Mouse (Mus musculus) kidney, adult 2 months (tissue): ENCODE measurements around the gene Arhgef26. TPM values are rescaled to one million over a fixed set of nuclear protein-coding genes. Genes with fewer than 3 reads are reported as not detected.

Experiments used
- DNase-seq: peaks from one replicate; pipeline ENCODE4 v3.0.0; 2021
- H3K27ac ChIP-seq: fragments of 200-500 bp; 2 replicates; pipeline ENCODE4 v1.5.1; 2012; ENCODE audit warnings: low read depth, low read length, control low read depth, inconsistent platforms; ENCODE audit not compliant: insufficient read depth
- H3K27me3 ChIP-seq: fragments of 200-500 bp; replicated peaks from 2 replicates; pipeline ENCODE4 v1.6.1; 2012; ENCODE audit warnings: mild to moderate bottlenecking, moderate library complexity, low read length, inconsistent platforms; ENCODE audit not compliant: control insufficient read depth, insufficient read depth
- H3K36me3 ChIP-seq: fragments of 200-500 bp; 2 replicates; pipeline ENCODE4 v1.6.1; 2012; ENCODE audit warnings: mild to moderate bottlenecking, moderate library complexity, low read length, inconsistent platforms; ENCODE audit not compliant: control insufficient read depth, insufficient read depth
- H3K4me1 ChIP-seq: fragments of 200-500 bp; 2 replicates; pipeline ENCODE4 v1.6.1; 2011; ENCODE audit warnings: low read length; ENCODE audit not compliant: control insufficient read depth, insufficient read depth
- H3K4me3 ChIP-seq: fragments of 200-500 bp; 2 replicates; pipeline ENCODE4 v1.5.1; 2011; ENCODE audit warnings: mild to moderate bottlenecking, low read depth, low read length, control low read depth; ENCODE audit not compliant: insufficient read depth
- CTCF ChIP-seq: fragments of 200-500 bp; conservative IDR thresholded peaks from 2 replicates; pipeline ENCODE4 v1.5.1; 2011; ENCODE audit warnings: low read depth, mild to moderate bottlenecking, control low read depth, low read length, moderate library complexity, mixed read lengths; ENCODE audit not compliant: insufficient read depth, insufficient read length
- POLR2A ChIP-seq: fragments of 200-500 bp; IDR thresholded peaks from one replicate; pipeline ENCODE4 v1.6.1; 2011; ENCODE audit warnings: low read depth, low read length, control low read depth
- WGBS: fragments of 180-500 bp; shearing (Covaris S2); methylation state at CpG from one replicate; pipeline ENCODE4 v1.1.7; 2018; 5-methylcytosine and 5-hydroxymethylcytosine counted together
- polyA plus RNA-seq: library from polyadenylated mRNA; depleted of rRNA; stranded (reverse); fragments of >200 nt; gene quantifications from 2 replicates; pipeline ENCODE4 v1.2.3, GENCODE M21; 2012; rRNA removed

Arhgef26 gene
- polyA plus RNA-seq = 1.3 and 1.6 TPM in 2 replicates

DNA sequence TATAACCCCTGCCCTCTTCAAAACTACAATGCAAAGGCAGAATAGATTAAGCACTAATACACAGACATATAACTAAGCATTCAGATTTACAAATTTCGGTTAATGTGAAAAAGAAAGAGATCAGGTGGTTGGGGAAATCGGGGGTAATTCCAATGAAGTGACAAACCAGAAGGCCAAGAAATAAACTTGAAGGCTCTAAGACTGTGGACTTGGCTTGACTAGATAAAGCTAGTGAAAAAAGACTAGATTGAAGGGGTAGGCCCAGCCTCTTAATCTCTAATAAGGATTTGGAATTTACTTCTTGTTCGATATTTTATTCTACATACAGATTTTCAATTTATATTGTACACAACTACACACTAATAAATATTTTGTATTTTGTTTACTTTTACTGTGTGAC is at the start of gene Arhgef26:
Arhgef26 (plus strand) TSS at position 301 of the 400 bp plus-strand sequence.
- peak within 1 kb of the TSS; percentile 27 for H3K27ac ChIP-seq
- 96% methylated on average over 3 of the region's 3 CpGs for WGBS
- TF ChIP-seq CTCF (no peak), POLR2A (no peak)
- no peaks in the 10 kb centered on the region for H3K36me3 ChIP-seq
- DNase-seq = no peak
- no peaks in the 10 kb centered on the region for H3K27me3 ChIP-seq
- H3K4me1 ChIP-seq = no peaks in the 10 kb centered on the region
- peak within 1 kb of the TSS; percentile 83 for H3K4me3 ChIP-seq

DNA sequence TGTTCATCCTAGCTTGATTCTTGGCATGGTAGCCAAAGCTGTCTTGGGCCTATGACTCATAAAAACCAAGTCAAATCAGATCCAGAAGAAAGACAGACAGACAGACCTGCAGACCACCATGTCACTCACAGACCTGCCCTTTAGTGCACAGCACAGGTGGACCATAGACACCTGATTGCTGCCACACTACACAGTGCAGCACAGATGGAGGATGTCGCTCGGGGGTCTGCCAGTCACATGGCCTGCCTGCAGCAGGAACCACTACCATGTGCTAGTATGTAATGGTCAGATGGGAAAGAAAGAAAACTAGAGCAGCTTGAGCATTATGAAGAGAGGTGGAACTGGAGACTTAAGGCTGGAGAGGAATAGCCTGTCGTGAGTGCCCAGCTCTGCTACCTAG is 27.7 kb upstream of the Arhgef26 start:
- no peak for TF ChIP-seq CTCF
- TF ChIP-seq POLR2A = no peak
- DNase-seq = no peak
- H3K4me3 ChIP-seq = no peak overlapping the region
- no peaks in the 10 kb centered on the region for H3K27me3 ChIP-seq
- H3K4me1 ChIP-seq = no peaks in the 10 kb centered on the region
- WGBS = 94% methylated on average over 3 of the region's 3 CpGs
- H3K27ac ChIP-seq = no peak overlapping the region
- no peaks in the 10 kb centered on the region for H3K36me3 ChIP-seq

DNA sequence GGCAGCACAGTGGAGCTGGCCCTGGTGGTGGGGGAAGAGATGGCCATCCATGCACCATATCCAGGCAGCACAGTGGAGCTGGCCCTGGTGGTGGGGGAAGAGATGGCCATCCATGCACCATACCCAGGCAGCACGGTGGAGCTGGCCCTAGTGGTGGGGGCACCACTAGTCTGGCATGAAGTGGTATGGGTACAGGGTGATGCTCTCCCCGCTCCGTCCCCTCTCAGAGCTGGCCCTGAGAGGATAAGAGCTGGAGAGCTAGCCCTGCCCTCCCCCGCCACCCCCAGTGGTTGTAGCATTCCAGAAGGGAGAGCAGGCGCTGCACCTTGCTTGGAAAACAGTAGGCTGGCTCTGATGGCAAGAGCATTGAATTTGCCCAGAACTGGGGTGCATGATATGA is 26.9 kb upstream of the Arhgef26 start:
- Histone ChIP-seq H3K27me3 (no peaks in the 10 kb centered on the region), H3K36me3 (no peaks in the 10 kb centered on the region), H3K4me1 (no peaks in the 10 kb centered on the region), H3K27ac (no peak overlapping the region), H3K4me3 (no peak overlapping the region)
- DNase-seq = no peak
- WGBS = 90% methylated on average over 5 of the region's 5 CpGs
- TF ChIP-seq POLR2A = no peak
- TF ChIP-seq CTCF = no peak

DNA sequence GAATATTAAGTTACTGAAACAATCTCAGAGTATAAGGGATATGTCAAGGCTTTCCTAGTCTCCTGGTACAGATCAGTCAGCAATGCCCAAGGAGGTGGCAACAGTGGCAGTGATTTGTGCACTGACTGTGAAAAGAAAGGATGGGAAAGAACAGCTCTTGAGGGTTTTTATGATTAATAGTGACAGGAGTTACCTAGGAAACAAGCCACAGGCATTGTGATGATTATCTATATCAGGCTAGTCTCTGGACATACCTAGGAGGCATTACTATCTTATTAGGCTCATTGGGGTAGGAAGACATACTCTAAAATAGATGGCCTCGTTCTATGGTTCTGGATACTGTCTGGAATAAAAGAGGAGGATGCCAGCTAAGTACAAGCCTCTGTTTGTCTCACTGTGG is 13.4 kb upstream of the Arhgef26 start:
- no peaks in the 10 kb centered on the region for H3K36me3 ChIP-seq
- no peaks in the 10 kb centered on the region for H3K4me1 ChIP-seq
- no peaks in the 10 kb centered on the region for H3K27me3 ChIP-seq
- WGBS = 63% methylated on average over 1 of the region's 1 CpGs
- no peak for DNase-seq
- TF ChIP-seq POLR2A (no peak), CTCF (no peak)
- no peak overlapping the region for H3K4me3 ChIP-seq
- no peak overlapping the region for H3K27ac ChIP-seq

GRCm38 (mm10) chr3:62327903-62328302 is 10.2 kb upstream of the Arhgef26 start:
- no peaks in the 10 kb centered on the region for H3K27me3 ChIP-seq
- no peak overlapping the region for H3K27ac ChIP-seq
- no peak overlapping the region for H3K4me3 ChIP-seq
- no peaks in the 10 kb centered on the region for H3K36me3 ChIP-seq
- WGBS = 88% methylated on average over 2 of the region's 2 CpGs
- H3K4me1 ChIP-seq = no peaks in the 10 kb centered on the region
- TF ChIP-seq POLR2A = no peak
- no peak for DNase-seq

GRCm38 (mm10) chr3:62338461-62338853 is 313 bp downstream of the Arhgef26 start:
- WGBS = 1% methylated on average over 17 of the region's 17 CpGs
- Histone ChIP-seq H3K4me1 (no peaks in the 10 kb centered on the region), H3K36me3 (no peaks in the 10 kb centered on the region), H3K4me3 (peak overlapping the region; percentile 83), H3K27ac (no peak overlapping the region), H3K27me3 (no peaks in the 10 kb centered on the region)
- DNase-seq = no peak
- TF ChIP-seq POLR2A (no peak), CTCF (no peak)

GRCm38 (mm10) chr3:62338854-62339515 is 841 bp downstream of the Arhgef26 start:
- peak; percentile 80 for DNase-seq
- TF ChIP-seq POLR2A = no peak
- TF ChIP-seq CTCF = no peak
- no peaks in the 10 kb centered on the region for H3K4me1 ChIP-seq
- H3K36me3 ChIP-seq = no peaks in the 10 kb centered on the region
- 3% methylated on average over 68 of the region's 68 CpGs for WGBS
- H3K4me3 ChIP-seq = peak overlapping the region; percentile 83
- peak overlapping the region; percentile 27 for H3K27ac ChIP-seq
- H3K27me3 ChIP-seq = no peaks in the 10 kb centered on the region

GRCm38 (mm10) chr3:62339516-62340051 is 1.4 kb downstream of the Arhgef26 start:
- no peaks in the 10 kb centered on the region for H3K36me3 ChIP-seq
- 2% methylated on average over 53 of the region's 53 CpGs for WGBS
- peak overlapping the region; percentile 83 for H3K4me3 ChIP-seq
- no peaks in the 10 kb centered on the region for H3K27me3 ChIP-seq
- DNase-seq = peak; percentile 52
- TF ChIP-seq POLR2A (no peak), CTCF (no peak)
- H3K27ac ChIP-seq = peak overlapping the region; percentile 27
- H3K4me1 ChIP-seq = no peaks in the 10 kb centered on the region
